Mouse (Mus musculus): ENCODE results near the gene Kcna6. TPM values are rescaled to one million over a fixed set of nuclear protein-coding genes. Genes with fewer than 3 reads are reported as not detected.

The Kcna6 gene
- total RNA-seq (2015) (not detected in 2 replicates), total RNA-seq (2017) (not detected in 2 replicates)

GRCm38 (mm10) chr6:126740211-126741142, at the start of gene Kcna6:
Gene Kcna6, minus strand, starts transcription at chr6:126740674.
- ATAC-seq (replicated peaks; ENCODE audit: poor library complexity), result no peak

- no peak for ATAC-seq (replicated peaks; ENCODE audit: poor library complexity)
These were observed 48.4 kb upstream of the Kcna6 start for GRCm38 (mm10) chr6:126788863-126789262.

- ATAC-seq (replicated peaks; ENCODE audit: poor library complexity), result no peak
These were observed 43.7 kb upstream of the Kcna6 start for GRCm38 (mm10) chr6:126784206-126784605.

GRCm38 (mm10) chr6:126783651-126784066, 43.2 kb upstream of the Kcna6 start:
- ATAC-seq (replicated peaks; ENCODE audit: poor library complexity), result no peak

DNA sequence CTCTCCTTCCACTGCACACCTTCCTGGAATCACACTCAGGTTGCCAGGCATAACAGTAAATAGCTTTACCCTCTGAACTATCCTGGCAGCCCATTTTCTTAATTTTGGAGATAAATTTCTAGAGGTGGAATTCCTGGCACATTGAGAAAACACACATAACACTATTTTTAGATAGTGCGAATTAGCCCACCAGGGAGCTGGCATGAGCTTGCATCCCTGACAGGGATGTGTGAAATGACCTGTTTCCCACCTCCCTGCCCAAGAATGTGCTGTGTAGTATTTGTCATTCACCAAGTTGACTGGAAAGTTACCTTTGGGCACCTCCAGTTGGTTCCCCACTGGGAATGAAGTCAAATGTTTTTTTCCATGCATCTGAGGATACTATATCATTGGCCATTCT, 42.6 kb upstream of the Kcna6 start:
- ATAC-seq (replicated peaks; ENCODE audit: poor library complexity), result no peak

- ATAC-seq (replicated peaks; ENCODE audit: poor library complexity), result no peak
These were observed 37.4 kb upstream of the Kcna6 start for GRCm38 (mm10) chr6:126777889-126778288.

DNA sequence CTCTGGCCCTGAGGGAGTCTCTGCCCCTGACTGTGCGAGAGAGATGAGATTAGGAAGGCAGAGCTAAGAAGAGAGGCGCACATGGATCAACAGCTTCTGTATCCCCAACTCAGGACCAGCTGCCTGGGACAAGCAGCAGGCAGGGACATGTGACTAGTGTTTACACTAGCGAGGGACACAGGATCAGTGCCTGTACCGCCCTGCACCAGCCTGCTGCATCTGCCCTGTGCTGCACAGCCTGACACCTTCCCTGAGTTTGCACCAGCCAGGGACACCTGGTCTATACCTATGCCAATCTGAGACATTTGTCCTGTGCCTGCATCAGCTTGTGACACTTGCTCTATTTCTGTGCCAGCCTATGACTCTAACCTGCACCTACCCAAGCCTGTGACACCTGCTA, 33.4 kb upstream of the Kcna6 start:
- no peak for ATAC-seq (replicated peaks; ENCODE audit: poor library complexity)

GRCm38 (mm10) chr6:126772326-126772725, 31.9 kb upstream of the Kcna6 start:
- ATAC-seq (replicated peaks; ENCODE audit: poor library complexity), result no peak

DNA sequence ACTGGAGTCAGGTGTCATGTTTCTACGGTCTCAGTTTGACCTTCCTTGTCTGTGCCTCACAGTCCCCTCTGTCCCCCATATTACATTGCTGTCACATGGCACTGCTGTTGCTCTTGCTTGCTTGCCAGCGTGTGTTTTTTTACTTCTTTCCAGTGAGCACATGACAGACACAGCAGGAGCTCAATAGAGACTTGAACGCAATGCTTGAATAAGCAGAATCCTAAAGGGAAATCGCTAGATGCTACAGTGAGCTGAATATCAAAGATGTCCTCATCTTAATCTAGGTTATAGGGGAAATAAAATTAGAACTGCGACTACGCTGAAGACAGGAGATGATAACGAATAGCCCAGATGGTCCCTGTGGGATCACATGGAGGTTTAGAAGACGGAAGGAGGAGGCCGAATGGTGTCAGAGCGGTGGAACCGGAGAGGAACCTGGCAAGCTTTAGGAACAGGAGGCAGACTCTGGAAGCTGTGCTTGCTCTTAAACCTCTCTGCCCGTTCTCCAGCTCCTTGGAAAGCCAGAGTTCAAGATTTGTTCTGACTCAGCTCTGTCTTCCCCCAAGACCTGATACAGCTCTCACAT, 29.8 kb upstream of the Kcna6 start:
- ATAC-seq (replicated peaks; ENCODE audit: poor library complexity), result no peak

GRCm38 (mm10) chr6:126768957-126769665, 28.6 kb upstream of the Kcna6 start:
- no peak for ATAC-seq (replicated peaks; ENCODE audit: poor library complexity)

GRCm38 (mm10) chr6:126767610-126768532, 27.4 kb upstream of the Kcna6 start:
- ATAC-seq (replicated peaks; ENCODE audit: poor library complexity), result no peak

DNA sequence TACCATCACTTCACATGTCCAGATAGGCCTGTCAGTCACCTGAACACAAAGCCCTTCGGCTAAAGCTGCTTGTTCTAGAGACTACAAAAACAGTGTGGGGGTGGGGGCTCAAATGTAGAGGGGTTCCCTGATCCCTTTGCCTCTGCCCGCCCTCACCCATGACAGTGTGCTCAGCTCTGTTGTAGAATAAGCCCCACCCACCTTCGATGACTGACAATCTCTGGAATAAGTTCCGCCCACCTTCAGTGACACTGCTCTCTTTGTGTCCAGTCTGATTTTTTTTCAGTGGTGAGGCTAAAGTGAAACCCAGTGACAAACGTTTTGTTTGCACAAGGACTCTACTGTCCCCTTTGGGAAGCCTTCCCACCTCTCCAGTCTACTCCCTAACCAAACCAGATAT, 26.1 kb upstream of the Kcna6 start:
- no peak for ATAC-seq (replicated peaks; ENCODE audit: poor library complexity)

GRCm38 (mm10) chr6:126764563-126765091, 24.2 kb upstream of the Kcna6 start:
- ATAC-seq (replicated peaks; ENCODE audit: poor library complexity), result no peak

GRCm38 (mm10) chr6:126761362-126761761, 20.9 kb upstream of the Kcna6 start:
- no peak for ATAC-seq (replicated peaks; ENCODE audit: poor library complexity)

GRCm38 (mm10) chr6:126755729-126756411, 15.4 kb upstream of the Kcna6 start:
- no peak for ATAC-seq (replicated peaks; ENCODE audit: poor library complexity)

DNA sequence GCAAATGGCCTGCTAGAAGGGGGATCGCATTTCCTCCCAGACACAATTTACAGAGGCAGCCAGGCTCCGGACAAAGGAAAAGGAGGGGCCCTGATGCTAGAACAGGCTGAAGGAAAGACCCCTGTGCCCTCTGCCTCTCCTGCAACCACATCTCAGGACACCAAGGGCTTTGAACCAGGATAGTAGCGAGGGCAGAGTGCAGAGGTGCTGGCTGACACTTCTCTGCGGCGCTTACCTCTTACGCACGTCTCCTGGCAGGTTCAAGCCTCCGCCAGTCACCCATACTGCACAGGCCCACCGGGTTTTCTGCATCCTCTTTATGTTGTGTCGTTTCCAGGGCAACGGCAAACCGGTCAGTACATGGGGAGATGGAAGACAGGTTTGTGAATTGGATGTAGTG, 12.0 kb upstream of the Kcna6 start:
- ATAC-seq (replicated peaks; ENCODE audit: poor library complexity), result no peak

GRCm38 (mm10) chr6:126745888-126746287, 5.4 kb upstream of the Kcna6 start:
- no peak for ATAC-seq (replicated peaks; ENCODE audit: poor library complexity)

GRCm38 (mm10) chr6:126742610-126743009, 2.1 kb upstream of the Kcna6 start:
- no peak for ATAC-seq (replicated peaks; ENCODE audit: poor library complexity)

GRCm38 (mm10) chr6:126739326-126740210, 906 bp downstream of the Kcna6 start:
- no peak for ATAC-seq (replicated peaks; ENCODE audit: poor library complexity)

Data from megakaryocyte progenitor cell, adult 5-6 weeks (primary cell).